Mouse (Mus musculus): ENCODE results near the gene Nab2. TPM values are rescaled to one million over a fixed set of nuclear protein-coding genes. Genes with fewer than 3 reads are reported as not detected.
A peak's percentile ranks its signal among the peaks of the same experiment; 100 is the strongest.
"Not testable (repeated sequence)": the region's sequence is repeated elsewhere in the genome, so short reads cannot be mapped to it uniquely, and the experiment has no call there.

Nab2 gene
- total and polyA plus RNA-seq, 3 experiments = 29.1 to 37.1 TPM; not detected in 1

DNA sequence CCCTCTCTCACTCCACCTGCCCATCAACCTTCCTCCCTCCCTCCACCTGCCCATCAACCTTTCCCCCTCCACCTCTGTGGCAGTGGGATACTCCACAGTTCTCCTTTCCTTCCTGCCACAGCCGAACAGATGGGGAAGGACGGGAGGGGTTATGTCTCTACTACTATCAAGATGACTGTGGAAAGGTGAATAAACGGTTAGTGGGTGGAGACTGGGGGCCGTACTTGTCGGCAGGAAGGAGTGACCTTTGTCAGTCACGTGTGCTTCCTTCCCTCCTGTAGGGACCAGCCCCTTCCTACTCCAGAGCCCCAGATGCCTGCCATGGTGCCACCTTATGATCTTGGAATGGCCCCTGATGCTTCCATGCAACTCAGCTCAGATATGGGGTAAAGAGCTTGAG lies 10.3 kb downstream of the Nab2 start:
- H3K27ac ChIP-seq (ENCODE audit: control insufficient read depth, low read depth, low read length) = no peak overlapping the region
- H3K79me2 ChIP-seq (ENCODE audit: control insufficient read depth, insufficient read depth, low read length, poor library complexity) = no peaks in the 10 kb centered on the region
- H3K27me3 ChIP-seq (ENCODE audit: control insufficient read depth in 1 of 2, insufficient read depth in 2 of 2, low read length in 2 of 2) = no peaks in the 10 kb centered on the region
- no peak for DNase-seq (ENCODE audit: low read depth, low spot score)
- H3K36me3 ChIP-seq (ENCODE audit: control insufficient read depth in 1 of 2, insufficient read depth in 2 of 2, low read length in 2 of 2) = peaks cover 10 to 11% of the 10 kb centered on the region in 2 experiments
- H3K4me1 ChIP-seq (ENCODE audit: control insufficient read depth in 1 of 2, insufficient read depth in 2 of 2, low read length in 2 of 2) = peaks cover 3 to 18% of the 10 kb centered on the region in 2 experiments; a peak in 2 of 4 replicates
- no peak overlapping the region for H3K4me3 ChIP-seq (ENCODE audit: control insufficient read depth in 1 of 2, insufficient read depth in 1 of 2, low read depth in 2 of 2, low read length in 2 of 2)
- no peak overlapping the region for H3K9ac ChIP-seq (ENCODE audit: control insufficient read depth, low read depth, low read length, poor library complexity, severe bottlenecking)
- TF ChIP-seq USF1 (IDR thresholded peaks at IDR 0.05; ENCODE audit: low read depth, low read length) (peak; percentile 68), SIN3A (IDR thresholded peaks at IDR 0.05; ENCODE audit: low read length) (no peak)
- no peaks in the 10 kb centered on the region for H3K9me3 ChIP-seq (replicated peaks; ENCODE audit: insufficient read depth, low read length)

DNA sequence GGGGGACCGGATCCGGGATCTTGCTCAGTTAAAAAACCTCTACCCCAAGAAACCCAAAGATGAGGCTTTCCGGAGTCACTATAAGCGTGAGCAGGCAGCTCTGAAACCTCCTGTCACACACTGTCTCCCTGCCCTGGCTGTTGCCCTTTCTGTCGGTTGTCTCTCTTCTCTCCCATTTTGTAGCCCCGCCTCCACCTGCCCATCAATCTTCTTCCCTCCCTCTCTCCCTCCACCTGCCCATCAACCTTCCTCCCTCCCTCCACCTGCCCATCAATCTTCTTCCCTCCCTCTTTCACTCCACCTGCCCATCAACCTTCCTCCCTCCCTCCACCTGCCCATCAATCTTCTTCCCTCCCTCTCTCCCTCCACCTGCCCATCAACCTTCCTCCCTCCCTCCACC lies 10.8 kb downstream of the Nab2 start:
- not testable (repeated sequence) for H3K79me2 ChIP-seq (ENCODE audit: control insufficient read depth, insufficient read depth, low read length, poor library complexity); H3K4me3 ChIP-seq (ENCODE audit: control insufficient read depth in 1 of 2, insufficient read depth in 1 of 2, low read depth in 2 of 2, low read length in 2 of 2); DNase-seq (ENCODE audit: low read depth, low spot score); H3K27me3 ChIP-seq (ENCODE audit: control insufficient read depth in 1 of 2, insufficient read depth in 2 of 2, low read length in 2 of 2); H3K9me3 ChIP-seq (replicated peaks; ENCODE audit: insufficient read depth, low read length); H3K9ac ChIP-seq (ENCODE audit: control insufficient read depth, low read depth, low read length, poor library complexity, severe bottlenecking); H3K27ac ChIP-seq (ENCODE audit: control insufficient read depth, low read depth, low read length)
- H3K4me1 ChIP-seq (ENCODE audit: control insufficient read depth in 1 of 2, insufficient read depth in 2 of 2, low read length in 2 of 2) = peaks cover 3 to 13% of the 10 kb centered on the region in 2 experiments; a peak in 2 of 4 replicates
- H3K36me3 ChIP-seq (ENCODE audit: control insufficient read depth in 1 of 2, insufficient read depth in 2 of 2, low read length in 2 of 2) = peaks cover 6 to 11% of the 10 kb centered on the region in 2 experiments

DNA sequence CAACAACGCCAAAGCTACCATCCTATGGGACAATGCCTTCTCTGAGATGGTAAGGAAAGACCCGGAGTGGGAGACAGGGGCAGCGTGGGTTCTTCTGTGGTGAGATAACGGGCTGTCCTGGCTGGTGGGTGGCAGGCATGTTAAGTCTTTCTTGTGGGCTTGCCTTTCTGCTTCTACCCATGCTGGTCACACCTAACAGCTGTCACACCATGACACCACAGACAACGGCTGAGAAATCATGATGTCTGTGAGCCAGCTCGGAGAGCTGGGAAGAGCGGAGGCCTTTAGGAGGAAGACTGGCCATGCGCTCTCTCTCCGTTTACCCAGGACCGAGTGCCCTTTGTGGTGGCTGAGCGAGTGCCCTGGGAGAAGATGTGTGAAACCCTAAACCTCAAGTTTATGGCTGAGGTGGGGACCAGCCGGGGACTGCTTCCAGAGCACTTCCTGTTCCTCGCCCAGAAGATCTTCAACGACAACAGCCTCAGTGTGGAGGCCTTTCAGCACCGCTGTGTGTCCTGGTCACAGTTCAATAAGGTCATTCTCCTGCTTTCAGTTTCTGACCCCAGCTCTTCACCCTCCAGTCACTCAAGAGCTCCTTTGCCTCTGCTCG lies 13.3 kb downstream of the Nab2 start:
- no peak overlapping the region for H3K4me3 ChIP-seq (ENCODE audit: control insufficient read depth in 1 of 2, insufficient read depth in 1 of 2, low read depth in 2 of 2, low read length in 2 of 2)
- H3K9ac ChIP-seq (ENCODE audit: control insufficient read depth, low read depth, low read length, poor library complexity, severe bottlenecking) = no peak overlapping the region
- DNase-seq (ENCODE audit: low read depth, low spot score) = no peak
- H3K4me1 ChIP-seq (ENCODE audit: control insufficient read depth in 1 of 2, insufficient read depth in 2 of 2, low read length in 2 of 2) = 0 out of 4 replicates have a peak, but pooled peaks cover 0 to 4% of the 10 kb centered on the region in 2 experiments
- H3K79me2 ChIP-seq (ENCODE audit: control insufficient read depth, insufficient read depth, low read length, poor library complexity) = no peaks in the 10 kb centered on the region
- peaks cover 0 to 13% of the 10 kb centered on the region in 2 experiments; a peak in 2 of 4 replicates for H3K36me3 ChIP-seq (ENCODE audit: control insufficient read depth in 1 of 2, insufficient read depth in 2 of 2, low read length in 2 of 2)
- no peaks in the 10 kb centered on the region for H3K27me3 ChIP-seq (ENCODE audit: control insufficient read depth in 1 of 2, insufficient read depth in 2 of 2, low read length in 2 of 2)
- no peak overlapping the region for H3K27ac ChIP-seq (ENCODE audit: control insufficient read depth, low read depth, low read length)
- H3K9me3 ChIP-seq (replicated peaks; ENCODE audit: insufficient read depth, low read length) = no peaks in the 10 kb centered on the region
- no peak for TF ChIP-seq GABPA (IDR thresholded peaks at IDR 0.05; ENCODE audit: low read depth, low read length)
- no peak for TF ChIP-seq POLR2A (IDR thresholded peaks at IDR 0.05; ENCODE audit: control insufficient read depth in 1 of 2, insufficient read depth in 1 of 2, low read depth in 1 of 2, low read length in 2 of 2, poor library complexity in 1 of 2)
- TF ChIP-seq MXI1 (IDR thresholded peaks at IDR 0.05; ENCODE audit: low read depth, low read length) = no peak
- no peak for TF ChIP-seq ZC3H11A (IDR thresholded peaks at IDR 0.05; ENCODE audit: low read depth, low read length)

DNA sequence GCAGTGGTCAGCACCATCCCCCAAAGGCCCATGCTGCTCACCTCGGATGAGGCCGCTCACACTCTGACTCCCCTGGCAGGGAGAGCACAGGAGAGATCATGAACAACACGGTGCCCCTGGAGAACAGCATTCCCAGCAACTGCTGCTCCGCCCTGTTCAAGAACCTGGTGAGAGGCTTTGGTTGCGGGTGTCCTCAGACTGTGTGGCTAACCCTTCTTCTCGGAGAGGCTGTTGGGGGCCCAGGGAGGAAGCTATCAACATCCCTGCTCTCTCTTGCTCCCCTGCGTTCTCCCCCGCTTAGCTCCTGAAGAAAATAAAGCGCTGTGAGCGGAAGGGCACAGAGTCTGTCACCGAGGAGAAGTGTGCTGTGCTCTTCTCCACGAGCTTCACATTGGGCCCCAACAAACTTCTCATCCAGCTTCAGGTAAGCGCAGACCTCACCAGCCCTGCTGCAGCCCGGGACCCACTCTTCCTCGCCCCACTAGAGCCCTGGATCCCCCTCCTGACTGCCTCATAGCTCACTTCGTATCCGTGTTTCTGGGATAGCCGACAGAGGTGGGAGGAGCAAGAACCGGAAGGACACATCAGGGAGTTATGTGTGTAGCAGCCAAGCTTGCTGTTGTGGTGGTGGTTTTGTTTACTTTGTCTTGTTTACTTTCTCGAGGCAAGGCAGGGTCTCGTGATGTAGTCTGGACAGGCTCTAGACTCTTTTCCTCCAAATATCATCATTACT lies 15.3 kb downstream of the Nab2 start:
- Histone ChIP-seq H3K4me1 (ENCODE audit: control insufficient read depth in 1 of 2, insufficient read depth in 2 of 2, low read length in 2 of 2) (0 out of 4 replicates have a peak, but pooled peaks cover 0 to 2% of the 10 kb centered on the region in 2 experiments), H3K9me3 (replicated peaks; ENCODE audit: insufficient read depth, low read length) (no peaks in the 10 kb centered on the region), H3K79me2 (ENCODE audit: control insufficient read depth, insufficient read depth, low read length, poor library complexity) (no peaks in the 10 kb centered on the region), H3K9ac (ENCODE audit: control insufficient read depth, low read depth, low read length, poor library complexity, severe bottlenecking) (no peak overlapping the region), H3K27ac (ENCODE audit: control insufficient read depth, low read depth, low read length) (no peak overlapping the region), H3K4me3 (ENCODE audit: control insufficient read depth in 1 of 2, insufficient read depth in 1 of 2, low read depth in 2 of 2, low read length in 2 of 2) (no peak overlapping the region), H3K36me3 (ENCODE audit: control insufficient read depth in 1 of 2, insufficient read depth in 2 of 2, low read length in 2 of 2) (peaks cover 0 to 20% of the 10 kb centered on the region in 2 experiments; a peak in 2 of 4 replicates), H3K27me3 (ENCODE audit: control insufficient read depth in 1 of 2, insufficient read depth in 2 of 2, low read length in 2 of 2) (no peaks in the 10 kb centered on the region)
- DNase-seq (ENCODE audit: low read depth, low spot score) = no peak
- TF ChIP-seq TCF12 (IDR thresholded peaks at IDR 0.05; ENCODE audit: low read depth, low read length) = no peak
- no peak for TF ChIP-seq MEF2A (IDR thresholded peaks at IDR 0.05; ENCODE audit: extremely low read depth, insufficient replicate concordance, low read depth, low read length, poor library complexity, severe bottlenecking)
- TF ChIP-seq POLR2AphosphoS2 (IDR thresholded peaks at IDR 0.05; ENCODE audit: low read length) = no peak
- no peak for TF ChIP-seq CTCF (IDR thresholded peaks at IDR 0.05 in 2 of 3, conservative IDR thresholded peaks at IDR 0.05 in 1 of 3; ENCODE audit: control insufficient read depth in 1 of 3, insufficient read depth in 1 of 3, low read depth in 2 of 3, low read length in 3 of 3, poor library complexity in 1 of 3, severe bottlenecking in 1 of 3)
- no peak for TF ChIP-seq RAD21 (IDR thresholded peaks at IDR 0.05; ENCODE audit: low read depth, low read length)
- TF ChIP-seq TBP (IDR thresholded peaks at IDR 0.05; ENCODE audit: low read depth, low read length) = no peak
- TF ChIP-seq MAFK (IDR thresholded peaks at IDR 0.05; ENCODE audit: borderline replicate concordance, low read depth, low read length) = no peak
- no peak for TF ChIP-seq EP300 (IDR thresholded peaks at IDR 0.05; ENCODE audit: low read depth in 1 of 2, low read length in 2 of 2)
- no peak for TF ChIP-seq USF2 (IDR thresholded peaks at IDR 0.05; ENCODE audit: borderline replicate concordance in 1 of 2, insufficient read depth in 1 of 2, low read depth in 1 of 2, low read length in 2 of 2)
